Mouse (Mus musculus) lung, postnatal 0 days (tissue): ENCODE measurements around the gene Rab7b.

Experiments used
- CTCF ChIP-seq: IDR thresholded peaks from 2 replicates; pipeline ENCODE4 v1.5.1; 2016; ENCODE audit warnings: antibody characterized with exemption, mild to moderate bottlenecking
- EP300 ChIP-seq: IDR thresholded peaks from 2 replicates; pipeline ENCODE4 v1.6.1; 2016; ENCODE audit warnings: antibody characterized with exemption, mild to moderate bottlenecking, control low read depth

- TF ChIP-seq CTCF, result no peak
- TF ChIP-seq EP300, result no peak
Measured at GRCm38 (mm10) chr1:131745391-131745790, 56.9 kb downstream of the Rab7b start.
